Mouse (Mus musculus): ENCODE data around the gene Med22.

DNA sequence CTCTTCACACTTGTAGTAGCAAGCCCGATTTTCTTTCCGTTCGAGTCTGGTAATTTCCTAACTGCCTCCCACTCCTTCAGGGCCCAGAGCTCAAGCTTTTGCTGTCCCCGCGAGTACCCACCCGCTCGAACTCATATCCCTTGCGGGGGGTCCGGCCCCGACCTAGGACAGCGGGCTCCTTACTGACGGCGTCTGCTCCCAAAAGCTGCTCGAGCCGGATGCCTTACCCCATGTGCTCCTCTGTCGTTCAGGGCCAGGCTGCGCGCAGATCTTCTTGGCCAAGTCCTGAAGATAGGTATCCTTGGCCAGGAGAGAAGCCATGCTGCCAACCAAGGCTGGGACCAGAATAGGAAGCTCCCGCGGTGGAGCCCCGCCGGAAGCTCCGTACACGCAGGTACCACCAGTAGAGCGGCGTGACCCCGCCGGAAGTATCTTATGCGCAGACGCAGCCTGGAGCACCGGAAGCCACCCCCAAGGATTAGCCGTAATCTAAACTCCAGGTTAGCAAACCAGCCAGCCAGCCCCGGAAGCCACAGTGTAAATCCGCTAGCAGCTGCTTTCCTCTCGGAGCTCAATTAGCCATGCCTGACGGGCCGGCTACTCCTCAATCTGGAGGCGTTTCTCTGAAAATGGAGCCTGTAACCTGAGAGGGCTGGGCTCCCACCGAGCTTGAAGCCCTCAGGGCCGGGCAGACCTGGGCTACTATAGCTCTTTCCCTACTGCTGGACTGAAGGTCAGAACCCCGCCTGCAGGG is 7.8 kb downstream of the Med22 start, which contains the start of gene Surf6:
- TF ChIP-seq POLR2A (IDR thresholded peaks at IDR 0.05; ENCODE audit: extremely low read depth, insufficient read depth, low read length) (peak; percentile 72), CTCF (IDR thresholded peaks at IDR 0.05; ENCODE audit: extremely low read depth, insufficient read depth, low read length) (no peak)

Measured in cortical plate, adult 2 months (tissue).